Mouse (Mus musculus): ENCODE data around the gene Asf1b. TPM values are rescaled to one million over a fixed set of nuclear protein-coding genes. Genes with fewer than 3 reads are reported as not detected.
A peak's percentile ranks its signal among the peaks of the same experiment; 100 is the strongest.

The Asf1b gene
- polyA plus RNA-seq, 1 experiment from 2014 or later, result 94.0 TPM

DNA sequence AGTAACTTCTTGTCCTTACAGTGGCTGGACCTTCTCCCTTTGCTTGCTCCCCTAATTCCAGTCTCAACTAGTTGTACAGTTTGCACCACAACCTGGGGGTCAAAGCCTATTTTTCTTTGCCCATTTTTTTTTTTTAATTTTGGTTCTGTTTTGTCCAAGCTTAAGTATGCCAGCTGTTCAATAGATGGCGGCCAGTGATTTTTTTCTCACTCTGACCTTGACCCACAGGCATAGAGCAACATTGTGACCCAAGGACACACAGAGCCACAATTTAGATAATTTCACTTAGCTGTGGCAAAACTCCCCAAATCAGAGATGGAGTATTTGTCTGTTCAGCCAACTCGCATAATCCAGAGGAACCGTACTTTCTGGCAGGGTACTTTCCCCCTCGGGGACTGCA is 15.8 kb downstream of the Asf1b start:
- no peak overlapping the region for H3K4me3 ChIP-seq (ENCODE audit: low read depth, low read length)

DNA sequence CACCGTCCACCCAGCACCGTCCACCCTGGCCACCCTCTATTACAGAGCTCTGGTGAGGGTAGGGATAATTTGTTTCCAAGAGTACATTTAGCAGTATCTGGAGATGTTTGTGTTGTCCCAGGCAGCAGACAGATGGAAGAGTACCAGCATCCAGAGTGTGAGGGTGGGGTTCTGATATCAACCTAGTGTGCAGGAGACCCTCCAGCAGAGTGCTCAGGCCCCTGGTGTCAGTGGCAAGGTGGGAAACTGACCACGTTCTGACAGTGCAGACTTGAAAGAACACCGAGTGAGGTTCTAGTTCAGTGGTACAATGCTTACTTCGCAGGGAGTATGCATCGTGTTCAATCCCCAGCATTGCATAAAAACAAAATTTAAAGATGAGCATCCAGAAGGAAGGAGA is 16.4 kb downstream of the Asf1b start:
- Histone ChIP-seq H3K9me3 (ENCODE audit: control insufficient read depth, low read length) (no peaks in the 10 kb centered on the region), H3K9ac (ENCODE audit: low read length) (peak overlapping the region; percentile 73), H3K27me3 (ENCODE audit: control insufficient read depth, insufficient read depth, low read length) (no peaks in the 10 kb centered on the region), H3K4me1 (replicated peaks; ENCODE audit: control insufficient read depth, insufficient read depth, low read length) (peaks cover 8% of the 10 kb centered on the region; the same call in 1 of the 2 replicates), H3K27ac (ENCODE audit: low read depth, low read length) (no peak overlapping the region), H3K4me2 (ENCODE audit: low read depth, low read length, severe bottlenecking) (peak overlapping the region; percentile 92), H3K4me3 (ENCODE audit: low read depth, low read length) (peak overlapping the region; percentile 91), H3K36me3 (ENCODE audit: control insufficient read depth, insufficient read depth, low read length) (peaks cover 4% of the 10 kb centered on the region; the same call in 1 of the 2 replicates)
- DNase-seq (ENCODE audit: low spot score) (no peak), ATAC-seq (replicated peaks; ENCODE audit: low FRiP score) (no peak)
- 76% methylated on average over 6 of the region's 6 CpGs for WGBS

More for the DNA sequence above, 15.8 kb downstream of the Asf1b start:
- Histone ChIP-seq H3K27me3 (ENCODE audit: control insufficient read depth, insufficient read depth, low read length) (no peaks in the 10 kb centered on the region), H3K4me2 (ENCODE audit: low read depth, low read length, severe bottlenecking) (no peak overlapping the region), H3K27ac (ENCODE audit: low read depth, low read length) (no peak overlapping the region), H3K4me1 (replicated peaks; ENCODE audit: control insufficient read depth, insufficient read depth, low read length) (peaks cover 8% of the 10 kb centered on the region; the same call in 1 of the 2 replicates), H3K9ac (ENCODE audit: low read length) (no peak overlapping the region), H3K36me3 (ENCODE audit: control insufficient read depth, insufficient read depth, low read length) (peaks cover 4% of the 10 kb centered on the region; the same call in 1 of the 2 replicates), H3K9me3 (ENCODE audit: control insufficient read depth, low read length) (no peaks in the 10 kb centered on the region)
- 94% methylated on average over 4 of the region's 4 CpGs for WGBS
- DNase-seq (ENCODE audit: low spot score) (no peak), ATAC-seq (replicated peaks; ENCODE audit: low FRiP score) (no peak)

DNA sequence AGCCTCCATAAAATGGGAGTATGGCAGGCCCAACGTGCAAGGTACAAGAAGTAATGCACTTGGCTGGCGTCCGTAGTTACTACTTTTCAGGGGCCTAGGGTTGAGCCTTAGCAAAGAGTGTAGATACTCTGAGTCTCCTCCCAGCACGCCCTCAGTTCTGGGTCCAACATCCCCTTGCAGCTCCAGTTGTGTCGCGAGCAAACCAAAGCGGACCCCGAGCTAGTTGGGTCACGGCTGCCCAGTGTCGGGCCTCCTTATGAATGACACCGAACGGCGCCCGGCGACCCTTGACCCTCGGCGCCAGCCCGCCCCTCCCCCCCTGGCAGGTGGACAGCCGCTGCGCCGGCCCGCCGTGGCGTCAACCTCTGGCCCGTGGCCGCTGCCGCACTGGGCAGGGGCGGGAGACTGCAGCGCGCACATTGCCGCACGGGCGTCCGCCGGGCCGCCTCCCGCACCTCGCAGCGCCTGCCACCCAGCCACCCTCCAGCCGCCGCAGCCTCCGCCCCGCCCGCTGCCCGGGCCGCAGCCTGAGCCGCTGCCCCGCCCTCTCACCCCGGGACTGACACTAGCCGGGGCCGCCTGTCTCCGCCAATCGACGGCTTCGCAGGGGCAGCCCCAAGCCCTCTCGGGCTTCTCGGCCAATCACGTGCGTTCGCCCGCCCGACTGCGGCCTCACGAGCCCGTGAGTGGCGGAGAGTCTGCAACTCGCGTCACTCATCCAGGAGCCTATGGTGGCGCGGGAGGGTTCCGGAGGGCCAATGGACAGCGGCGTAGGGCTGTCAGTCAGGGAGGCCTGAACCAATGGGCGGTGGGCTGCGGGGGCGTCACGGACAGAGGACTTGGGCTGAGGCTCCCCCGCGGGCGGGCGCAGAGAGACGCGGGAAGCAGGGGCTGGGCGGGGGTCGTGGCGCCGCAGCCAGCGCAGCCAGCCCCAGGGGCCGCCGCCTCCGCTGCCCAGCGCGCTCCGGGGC is 17.1 kb downstream of the Asf1b start, which contains the start of gene Prkaca:
Gene Prkaca (plus strand): TSS at position 844 of the 971 bp plus-strand sequence.
- H3K27ac ChIP-seq (ENCODE audit: low read depth, low read length), result peak within 1 kb of the TSS; percentile 57; the same call in 1 of the 2 replicates
- no peaks in the 10 kb centered on the region for H3K27me3 ChIP-seq (ENCODE audit: control insufficient read depth, insufficient read depth, low read length)
- whole genome bisulfite sequencing, result under 1% methylated on average over 71 of the region's 94 CpGs
- peak within 1 kb of the TSS; percentile 84 for H3K9ac ChIP-seq (ENCODE audit: low read length)
- peak; percentile 99 for DNase-seq (ENCODE audit: low spot score)
- H3K36me3 ChIP-seq (ENCODE audit: control insufficient read depth, insufficient read depth, low read length), result peaks cover 2% of the 10 kb centered on the region; the same call in 1 of the 2 replicates
- peak within 1 kb of the TSS; percentile 91 for H3K4me3 ChIP-seq (ENCODE audit: low read depth, low read length)
- peaks cover 10% of the 10 kb centered on the region; the same call in 1 of the 2 replicates for H3K4me1 ChIP-seq (replicated peaks; ENCODE audit: control insufficient read depth, insufficient read depth, low read length)
- ATAC-seq (replicated peaks; ENCODE audit: low FRiP score), result peak; percentile 100
- H3K4me2 ChIP-seq (ENCODE audit: low read depth, low read length, severe bottlenecking), result peak within 1 kb of the TSS; percentile 93
- H3K9me3 ChIP-seq (ENCODE audit: control insufficient read depth, low read length), result no peaks in the 10 kb centered on the region

DNA sequence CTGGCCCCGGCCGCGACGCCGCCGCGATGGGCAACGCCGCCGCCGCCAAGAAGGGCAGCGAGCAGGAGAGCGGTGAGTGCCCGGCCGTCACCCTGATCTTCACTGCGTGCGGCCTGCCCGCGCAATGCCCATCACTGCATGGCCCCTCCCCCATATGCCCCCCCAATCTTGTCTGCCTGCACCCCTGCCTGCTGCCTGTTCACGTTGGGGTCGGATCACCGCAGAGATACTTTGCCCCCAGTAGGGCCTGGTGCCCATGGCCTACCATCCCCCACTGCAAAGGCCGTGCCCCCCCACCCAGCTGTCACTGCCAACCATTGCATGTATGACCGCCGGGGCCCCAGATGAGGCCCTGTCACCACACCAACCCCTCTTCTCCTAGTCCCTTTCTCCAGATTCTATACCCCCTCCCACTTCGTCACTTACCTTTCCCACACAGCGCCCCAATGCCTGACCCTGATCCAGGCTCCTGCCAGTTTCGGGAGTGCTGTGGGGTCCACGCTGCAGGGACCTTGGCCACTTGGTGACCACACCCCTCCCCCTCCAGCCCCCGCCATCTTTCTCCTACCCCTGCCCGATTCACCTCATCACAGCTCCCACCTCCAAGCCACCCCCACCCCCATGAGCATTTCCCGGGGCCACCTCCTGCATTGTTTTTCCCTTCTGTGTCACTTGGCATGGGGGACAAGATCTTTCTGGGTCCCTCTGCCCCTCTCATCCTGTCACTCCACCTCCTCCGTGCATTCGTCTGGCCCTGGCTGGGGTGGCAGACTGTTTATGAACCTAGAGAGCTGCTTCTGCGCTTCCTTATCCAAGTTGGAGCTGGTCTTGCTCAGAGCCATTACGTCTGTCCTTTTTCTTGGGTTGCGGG is 18.1 kb downstream of the Asf1b start:
- H3K27ac ChIP-seq (ENCODE audit: low read depth, low read length), result peak overlapping the region; percentile 57; the same call in 1 of the 2 replicates
- H3K36me3 ChIP-seq (ENCODE audit: control insufficient read depth, insufficient read depth, low read length), result no peaks in the 10 kb centered on the region; the same call in 1 of the 2 replicates
- H3K4me1 ChIP-seq (replicated peaks; ENCODE audit: control insufficient read depth, insufficient read depth, low read length), result peaks cover 12% of the 10 kb centered on the region; the same call in 1 of the 2 replicates
- H3K4me3 ChIP-seq (ENCODE audit: low read depth, low read length), result peak overlapping the region; percentile 91
- H3K9ac ChIP-seq (ENCODE audit: low read length), result peak overlapping the region; percentile 84
- peak overlapping the region; percentile 93 for H3K4me2 ChIP-seq (ENCODE audit: low read depth, low read length, severe bottlenecking)
- H3K9me3 ChIP-seq (ENCODE audit: control insufficient read depth, low read length), result no peaks in the 10 kb centered on the region
- H3K27me3 ChIP-seq (ENCODE audit: control insufficient read depth, insufficient read depth, low read length), result no peaks in the 10 kb centered on the region
- 4% methylated on average over 37 of the region's 37 CpGs for WGBS
- DNase-seq (ENCODE audit: low spot score), result peak; percentile 77
- no peak; the same call in 1 of the 2 replicates for ATAC-seq (replicated peaks; ENCODE audit: low FRiP score)

DNA sequence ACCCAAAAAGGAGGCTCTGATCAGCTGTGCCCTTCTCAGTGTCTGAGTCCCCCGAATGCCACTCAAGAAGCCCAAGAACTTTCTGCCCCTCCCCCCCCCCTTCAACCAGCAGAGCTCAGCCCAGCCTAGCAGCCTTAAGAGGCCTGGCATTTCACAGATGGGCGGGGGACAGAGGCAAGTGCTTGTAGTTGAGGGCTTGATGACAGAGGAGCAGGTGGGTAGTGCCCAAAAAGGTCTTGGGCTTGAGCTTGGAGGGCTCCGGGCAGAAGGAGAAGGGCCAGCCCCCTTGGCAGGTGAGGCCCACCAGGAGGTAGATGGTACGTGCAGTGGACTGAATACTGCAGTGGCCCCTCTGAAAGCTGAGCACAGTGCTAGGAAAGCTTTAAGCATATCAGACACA is 19.2 kb downstream of the Asf1b start:
- Histone ChIP-seq H3K4me1 (replicated peaks; ENCODE audit: control insufficient read depth, insufficient read depth, low read length) (peaks cover 12% of the 10 kb centered on the region; the same call in 1 of the 2 replicates), H3K36me3 (ENCODE audit: control insufficient read depth, insufficient read depth, low read length) (no peaks in the 10 kb centered on the region; the same call in 1 of the 2 replicates), H3K9me3 (ENCODE audit: control insufficient read depth, low read length) (no peaks in the 10 kb centered on the region), H3K27ac (ENCODE audit: low read depth, low read length) (no peak overlapping the region), H3K9ac (ENCODE audit: low read length) (no peak overlapping the region), H3K4me3 (ENCODE audit: low read depth, low read length) (no peak overlapping the region), H3K4me2 (ENCODE audit: low read depth, low read length, severe bottlenecking) (no peak overlapping the region; the same call in 1 of the 2 replicates), H3K27me3 (ENCODE audit: control insufficient read depth, insufficient read depth, low read length) (no peaks in the 10 kb centered on the region)
- no peak for DNase-seq (ENCODE audit: low spot score)
- WGBS, result 74% methylated on average over 4 of the region's 4 CpGs
- ATAC-seq (replicated peaks; ENCODE audit: low FRiP score), result no peak

DNA sequence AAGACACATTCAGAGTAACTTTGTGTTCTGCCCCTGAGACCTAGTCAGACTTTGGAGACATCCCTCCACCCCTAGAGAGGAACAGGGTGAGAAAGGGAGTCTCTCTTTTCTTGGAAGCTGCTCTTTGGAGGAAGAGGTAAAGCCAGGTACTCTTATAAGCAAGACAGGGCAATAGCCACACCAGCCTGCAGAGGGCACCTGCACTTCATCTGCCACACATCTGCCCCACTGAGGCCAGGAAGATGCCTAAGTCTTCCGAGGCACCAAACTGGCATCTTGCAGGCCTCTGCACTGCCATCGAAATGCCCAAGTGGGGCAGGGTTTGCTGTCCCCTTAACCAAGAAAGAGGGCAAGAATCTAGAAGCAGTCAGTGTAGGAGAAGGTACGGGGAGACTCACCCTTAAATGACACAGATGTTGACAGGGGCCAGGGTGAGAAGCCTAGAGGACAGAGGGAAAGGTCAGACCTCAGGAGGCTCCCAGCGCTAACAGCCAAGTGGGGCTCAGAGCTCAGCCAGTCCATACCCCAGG is 20.9 kb downstream of the Asf1b start:
- no peak for DNase-seq (ENCODE audit: low spot score)
- Histone ChIP-seq H3K9ac (ENCODE audit: low read length) (no peak overlapping the region), H3K4me1 (replicated peaks; ENCODE audit: control insufficient read depth, insufficient read depth, low read length) (peaks cover 12% of the 10 kb centered on the region; the same call in 1 of the 2 replicates)

DNA sequence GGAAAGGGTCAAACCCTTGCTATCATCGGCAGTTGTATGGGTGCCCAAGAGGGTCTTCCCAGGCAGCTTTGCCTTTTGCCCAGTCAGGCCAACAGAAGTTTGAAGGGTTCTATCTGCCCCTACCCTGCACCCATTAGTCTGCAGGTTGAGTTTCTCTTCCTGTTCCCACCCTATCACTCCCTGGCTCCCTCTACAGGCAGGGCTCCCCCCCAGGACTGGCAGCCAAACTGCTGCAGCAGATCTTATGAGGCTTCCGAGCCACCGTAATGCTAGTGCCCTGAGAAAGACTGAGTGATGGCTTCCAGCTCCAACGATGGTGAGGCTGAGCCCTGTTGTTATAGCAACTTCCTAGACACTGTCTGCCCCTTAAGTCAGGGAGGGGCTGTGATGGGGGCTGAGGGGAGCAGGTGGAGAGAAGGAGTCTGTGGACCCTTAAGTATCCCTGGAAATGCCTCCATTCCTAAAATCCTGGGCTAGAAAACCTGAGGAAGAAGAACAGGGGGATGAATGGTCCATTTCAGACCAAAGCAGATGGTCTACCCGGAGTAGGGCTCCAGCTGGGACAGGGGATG is 21.6 kb downstream of the Asf1b start:
- ATAC-seq (replicated peaks; ENCODE audit: low FRiP score) (no peak), DNase-seq (ENCODE audit: low spot score) (no peak)
- Histone ChIP-seq H3K9me3 (ENCODE audit: control insufficient read depth, low read length) (no peaks in the 10 kb centered on the region), H3K36me3 (ENCODE audit: control insufficient read depth, insufficient read depth, low read length) (peaks cover 10% of the 10 kb centered on the region), H3K4me1 (replicated peaks; ENCODE audit: control insufficient read depth, insufficient read depth, low read length) (peaks cover 12% of the 10 kb centered on the region; the same call in 1 of the 2 replicates), H3K9ac (ENCODE audit: low read length) (no peak overlapping the region), H3K27ac (ENCODE audit: low read depth, low read length) (no peak overlapping the region), H3K4me2 (ENCODE audit: low read depth, low read length, severe bottlenecking) (no peak overlapping the region), H3K27me3 (ENCODE audit: control insufficient read depth, insufficient read depth, low read length) (no peaks in the 10 kb centered on the region), H3K4me3 (ENCODE audit: low read depth, low read length) (no peak overlapping the region)
- 89% methylated on average over 5 of the region's 5 CpGs for WGBS

More for the DNA sequence above, 20.9 kb downstream of the Asf1b start:
- ATAC-seq (replicated peaks; ENCODE audit: low FRiP score), result no peak
- H3K4me2 ChIP-seq (ENCODE audit: low read depth, low read length, severe bottlenecking), result no peak overlapping the region
- H3K27ac ChIP-seq (ENCODE audit: low read depth, low read length), result no peak overlapping the region
- peaks cover 4% of the 10 kb centered on the region for H3K36me3 ChIP-seq (ENCODE audit: control insufficient read depth, insufficient read depth, low read length)
- no peaks in the 10 kb centered on the region for H3K27me3 ChIP-seq (ENCODE audit: control insufficient read depth, insufficient read depth, low read length)
- H3K4me3 ChIP-seq (ENCODE audit: low read depth, low read length), result no peak overlapping the region
- no peaks in the 10 kb centered on the region for H3K9me3 ChIP-seq (ENCODE audit: control insufficient read depth, low read length)
- WGBS, result 82% methylated on average over 4 of the region's 4 CpGs
